14 mouse cellular contexts compared by ENCODE assay signal in genomic region chr2:27144957-27145356, GRCm38 (mm10). TPM values are rescaled to one million over a fixed set of nuclear protein-coding genes. Genes with fewer than 3 reads are reported as not detected.
"Had no signal": no experiment of that assay in that cellular context is flagged by ENCODE, and none has a peak within 500 bp of the region (broad histone marks: within the 10 kb centered on the region; RNA-seq: fewer than 3 reads in every experiment).

No protein-coding gene starts in this region.

- DNase-seq: kidney, adult 8-10 months; kidney, postnatal 25 days; liver; liver, embryonic 13.5 days; liver, postnatal 0 days; lung, postnatal 14 days; thymus, postnatal 4 days had no signal

- H3K27ac ChIP-seq: limb, embryonic 12.5 days; liver, embryonic 13.5 days; lung, embryonic 15.5 days; macrophage; midbrain, embryonic 12.5 days; stomach, postnatal 0 days had no signal

- H3K9me3 ChIP-seq: limb, embryonic 12.5 days; liver, embryonic 13.5 days; lung, embryonic 15.5 days; megakaryocyte, embryonic 14.5 days; midbrain, embryonic 12.5 days had no signal

- H3K36me3 ChIP-seq: limb, embryonic 12.5 days; liver, embryonic 13.5 days; lung, embryonic 15.5 days; midbrain, embryonic 12.5 days had no signal

- H3K9ac ChIP-seq: limb, embryonic 12.5 days; liver, embryonic 13.5 days; liver, postnatal 0 days; lung, embryonic 15.5 days; midbrain, embryonic 12.5 days had no signal

- H3K4me1 ChIP-seq: liver, embryonic 13.5 days had no signal

- ATAC-seq: intestine, postnatal 0 days; liver, postnatal 0 days had no signal

- H3K4me3 ChIP-seq: limb, embryonic 12.5 days; liver, embryonic 13.5 days; lung, embryonic 15.5 days; megakaryocyte, embryonic 14.5 days; midbrain, embryonic 12.5 days had no signal

- H3K4me2 ChIP-seq: limb, embryonic 12.5 days; liver, embryonic 13.5 days; lung, embryonic 15.5 days; midbrain, embryonic 12.5 days had no signal

RNA-seq across cellular contexts. Expression of gene Fam163b, which starts 2.7 kb away (rescaled TPM):
- polyA plus RNA-seq: liver, postnatal 0 days; macrophage had no signal

RNA-seq across cellular contexts. Expression of gene Dbh, which starts 20.1 kb away (rescaled TPM):
- polyA plus RNA-seq: liver, postnatal 0 days; macrophage had no signal
